Mouse (Mus musculus): Measurements from ENCODE around the gene Best1. TPM values are rescaled to one million over a fixed set of nuclear protein-coding genes. Genes with fewer than 3 reads are reported as not detected.

The Best1 gene
- polyA plus RNA-seq, 1 experiment from 2014 or later: 0.64 TPM

- 23% methylated on average over 5 of the region's 5 CpGs for WGBS
- Histone ChIP-seq H3K4me2 (ENCODE audit: low read length) (no peak overlapping the region), H3K27ac (ENCODE audit: low read depth) (no peak overlapping the region), H3K9ac (ENCODE audit: low read length) (no peak overlapping the region), H3K9me3 (ENCODE audit: control insufficient read depth, low read length) (no peaks in the 10 kb centered on the region), H3K4me1 (replicated peaks; ENCODE audit: control insufficient read depth, insufficient read depth, low read length) (0 out of 2 replicates have a peak, but pooled peaks cover 8% of the 10 kb centered on the region), H3K27me3 (replicated peaks; ENCODE audit: control insufficient read depth, insufficient read depth, low read length) (no peaks in the 10 kb centered on the region), H3K4me3 (ENCODE audit: low read depth, low read length) (no peak overlapping the region), H3K36me3 (ENCODE audit: control insufficient read depth, insufficient read depth, low read length) (no peaks in the 10 kb centered on the region)
- no peak for ATAC-seq (replicated peaks; ENCODE audit: low FRiP score, low TSS enrichment, low read depth)
- peak; percentile 90 for DNase-seq (ENCODE audit: low spot score)
These were observed 10.1 kb downstream of the Best1 start for GRCm38 (mm10) chr19:9991304-9991703.

DNA sequence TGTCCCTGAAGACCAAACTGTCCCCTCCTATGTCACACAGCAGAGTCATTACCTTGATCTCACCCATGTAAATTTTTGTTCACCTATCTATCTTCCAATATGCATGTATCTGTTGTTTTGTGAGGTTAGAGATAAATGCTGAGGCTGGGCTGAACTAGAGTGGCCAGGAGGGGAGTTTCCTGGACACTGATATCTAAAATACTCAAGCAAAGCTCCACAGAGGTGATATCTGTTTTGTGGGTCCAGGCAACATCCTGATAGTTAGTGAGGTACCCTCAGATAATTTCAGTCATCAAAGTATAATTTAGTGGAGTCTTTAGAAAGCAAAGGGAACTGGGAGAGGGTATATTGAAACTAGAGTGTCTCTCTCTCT, 11.6 kb downstream of the Best1 start:
- Histone ChIP-seq H3K27me3 (replicated peaks; ENCODE audit: control insufficient read depth, insufficient read depth, low read length) (no peaks in the 10 kb centered on the region), H3K4me3 (ENCODE audit: low read depth, low read length) (no peak overlapping the region), H3K9me3 (ENCODE audit: control insufficient read depth, low read length) (no peaks in the 10 kb centered on the region), H3K36me3 (ENCODE audit: control insufficient read depth, insufficient read depth, low read length) (peaks cover 14% of the 10 kb centered on the region), H3K4me2 (ENCODE audit: low read length) (no peak overlapping the region), H3K9ac (ENCODE audit: low read length) (no peak overlapping the region), H3K4me1 (replicated peaks; ENCODE audit: control insufficient read depth, insufficient read depth, low read length) (0 out of 2 replicates have a peak, but pooled peaks cover 8% of the 10 kb centered on the region), H3K27ac (ENCODE audit: low read depth) (no peak overlapping the region)
- ATAC-seq (replicated peaks; ENCODE audit: low FRiP score, low TSS enrichment, low read depth): no peak
- DNase-seq (ENCODE audit: low spot score): no peak

DNA sequence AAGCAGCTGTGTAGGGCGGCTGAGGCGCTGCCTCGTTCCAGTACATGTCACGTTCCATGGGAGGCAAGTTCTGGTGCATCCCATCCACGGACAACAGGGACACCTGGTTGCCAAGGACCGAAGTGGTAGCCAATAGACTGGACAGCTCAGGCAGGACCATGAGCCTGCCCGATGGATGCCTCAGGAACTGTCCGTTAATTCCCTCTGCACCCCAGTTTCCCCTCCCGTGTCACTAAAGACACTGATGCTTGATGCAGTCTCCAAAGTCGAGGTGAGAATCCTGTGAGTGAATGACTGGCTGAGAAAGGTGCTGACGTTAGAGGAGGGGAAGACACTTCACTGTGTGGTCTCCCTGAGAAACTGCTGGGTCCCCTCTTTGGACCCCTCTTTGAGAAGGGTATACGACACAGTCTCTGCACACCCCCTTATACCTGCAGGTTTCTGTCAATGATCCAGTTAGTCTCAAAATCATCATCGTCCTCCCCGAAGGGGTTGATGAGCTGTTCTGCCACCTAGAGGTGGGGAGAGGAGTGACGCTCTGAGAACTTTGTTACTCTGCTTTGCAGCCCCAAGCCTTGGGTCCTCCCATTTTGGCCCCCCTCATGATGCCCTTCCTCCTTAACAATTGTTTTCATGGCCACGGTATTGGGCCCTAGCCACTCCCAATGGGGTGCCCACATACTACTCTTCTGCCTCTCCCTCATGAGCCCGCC, 12.1 kb downstream of the Best1 start:
- peaks cover 19% of the 10 kb centered on the region for H3K36me3 ChIP-seq (ENCODE audit: control insufficient read depth, insufficient read depth, low read length)
- no peaks in the 10 kb centered on the region for H3K9me3 ChIP-seq (ENCODE audit: control insufficient read depth, low read length)
- DNase-seq (ENCODE audit: low spot score) (no peak), ATAC-seq (replicated peaks; ENCODE audit: low FRiP score, low TSS enrichment, low read depth) (no peak)
- 70% methylated on average over 17 of the region's 17 CpGs for WGBS
- H3K4me3 ChIP-seq (ENCODE audit: low read depth, low read length): no peak overlapping the region
- no peak overlapping the region for H3K9ac ChIP-seq (ENCODE audit: low read length)
- no peak overlapping the region for H3K27ac ChIP-seq (ENCODE audit: low read depth)
- H3K27me3 ChIP-seq (replicated peaks; ENCODE audit: control insufficient read depth, insufficient read depth, low read length): no peaks in the 10 kb centered on the region
- no peak overlapping the region for H3K4me2 ChIP-seq (ENCODE audit: low read length)
- H3K4me1 ChIP-seq (replicated peaks; ENCODE audit: control insufficient read depth, insufficient read depth, low read length): peaks cover 10% of the 10 kb centered on the region; the same call in 1 of the 2 replicates

DNA sequence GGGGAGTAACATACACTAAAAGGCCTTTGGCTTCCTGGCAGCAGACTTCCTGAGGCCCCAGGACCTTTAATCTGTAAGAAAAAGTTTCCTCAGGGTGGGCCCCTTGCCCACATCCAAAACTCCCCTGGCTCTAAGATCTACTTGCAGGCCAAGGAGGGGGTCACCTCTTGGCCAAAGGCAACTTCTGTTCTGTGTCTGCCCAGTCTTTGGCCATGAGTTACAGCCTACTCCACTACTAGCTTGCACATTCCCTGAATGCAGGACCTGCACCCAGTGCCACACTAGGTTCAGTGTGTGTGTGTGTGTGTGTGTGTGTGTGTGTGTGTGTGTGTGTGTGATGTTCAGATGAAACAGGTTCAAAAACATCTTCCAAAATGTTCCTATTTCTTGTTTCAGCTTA, 13.8 kb downstream of the Best1 start:
- no peak for DNase-seq (ENCODE audit: low spot score)
- H3K27me3 ChIP-seq (replicated peaks; ENCODE audit: control insufficient read depth, insufficient read depth, low read length): no peaks in the 10 kb centered on the region
- no peak overlapping the region for H3K4me2 ChIP-seq (ENCODE audit: low read length)
- H3K36me3 ChIP-seq (ENCODE audit: control insufficient read depth, insufficient read depth, low read length): peaks cover 23% of the 10 kb centered on the region
- no peaks in the 10 kb centered on the region for H3K9me3 ChIP-seq (ENCODE audit: control insufficient read depth, low read length)
- peaks cover 12% of the 10 kb centered on the region for H3K4me1 ChIP-seq (replicated peaks; ENCODE audit: control insufficient read depth, insufficient read depth, low read length)
- H3K9ac ChIP-seq (ENCODE audit: low read length): no peak overlapping the region
- H3K27ac ChIP-seq (ENCODE audit: low read depth): no peak overlapping the region
- ATAC-seq (replicated peaks; ENCODE audit: low FRiP score, low TSS enrichment, low read depth): no peak
- no peak overlapping the region for H3K4me3 ChIP-seq (ENCODE audit: low read depth, low read length)

DNA sequence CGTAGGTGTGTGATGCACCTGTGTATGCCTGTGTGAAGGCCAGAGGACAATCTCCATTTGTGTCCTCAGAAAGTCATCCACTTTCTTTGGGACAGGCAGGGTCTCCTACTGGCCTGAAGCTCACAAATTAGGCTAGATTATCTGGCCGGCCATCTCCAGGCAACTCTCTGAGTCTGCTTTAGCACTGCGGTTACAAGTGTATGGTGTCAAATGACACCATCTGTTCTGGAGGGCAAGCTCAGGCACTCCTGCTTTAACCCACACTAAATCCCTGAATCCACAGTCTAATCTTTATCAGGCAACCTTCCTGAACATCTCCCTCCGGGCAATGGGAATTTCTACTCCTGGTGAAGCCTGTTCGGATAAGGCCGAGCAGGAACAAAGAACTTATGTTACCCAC, 14.2 kb downstream of the Best1 start:
- DNase-seq (ENCODE audit: low spot score) (no peak), ATAC-seq (replicated peaks; ENCODE audit: low FRiP score, low TSS enrichment, low read depth) (no peak)
- Histone ChIP-seq H3K4me2 (ENCODE audit: low read length) (no peak overlapping the region), H3K4me3 (ENCODE audit: low read depth, low read length) (no peak overlapping the region), H3K4me1 (replicated peaks; ENCODE audit: control insufficient read depth, insufficient read depth, low read length) (peaks cover 12% of the 10 kb centered on the region), H3K9me3 (ENCODE audit: control insufficient read depth, low read length) (no peaks in the 10 kb centered on the region), H3K27ac (ENCODE audit: low read depth) (no peak overlapping the region), H3K27me3 (replicated peaks; ENCODE audit: control insufficient read depth, insufficient read depth, low read length) (no peaks in the 10 kb centered on the region), H3K9ac (ENCODE audit: low read length) (no peak overlapping the region), H3K36me3 (ENCODE audit: control insufficient read depth, insufficient read depth, low read length) (peaks cover 23% of the 10 kb centered on the region)
- 33% methylated on average over 6 of the region's 6 CpGs for WGBS

DNA sequence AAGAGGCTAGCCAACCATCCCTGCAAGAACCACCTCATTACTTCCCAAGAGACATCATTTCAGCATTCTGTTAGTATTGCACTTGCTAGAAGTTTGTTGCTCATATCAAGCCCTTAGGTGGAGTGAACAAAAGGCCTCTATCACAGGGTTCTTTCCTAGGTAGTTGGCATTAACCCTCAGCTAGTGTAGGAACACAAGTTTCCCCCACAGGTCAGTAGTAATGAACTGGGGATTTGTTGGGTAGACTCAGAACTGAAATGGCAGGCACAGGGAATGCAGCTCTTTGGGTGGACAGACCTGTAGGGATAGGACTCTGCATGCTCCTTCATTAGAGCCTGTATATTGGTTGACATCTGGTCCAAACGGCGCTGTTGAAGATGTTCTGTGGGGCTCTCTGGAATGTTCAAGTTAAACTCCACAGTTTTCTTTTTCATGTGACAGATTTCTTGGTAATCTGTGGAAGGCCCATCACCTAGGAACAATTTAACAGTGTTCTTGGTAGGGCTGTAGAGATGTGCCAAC, 15.5 kb downstream of the Best1 start:
- Histone ChIP-seq H3K4me2 (ENCODE audit: low read length) (no peak overlapping the region), H3K9me3 (ENCODE audit: control insufficient read depth, low read length) (no peaks in the 10 kb centered on the region), H3K4me3 (ENCODE audit: low read depth, low read length) (no peak overlapping the region), H3K9ac (ENCODE audit: low read length) (no peak overlapping the region), H3K4me1 (replicated peaks; ENCODE audit: control insufficient read depth, insufficient read depth, low read length) (peaks cover 21% of the 10 kb centered on the region), H3K36me3 (ENCODE audit: control insufficient read depth, insufficient read depth, low read length) (peaks cover 23% of the 10 kb centered on the region), H3K27ac (ENCODE audit: low read depth) (no peak overlapping the region), H3K27me3 (replicated peaks; ENCODE audit: control insufficient read depth, insufficient read depth, low read length) (no peaks in the 10 kb centered on the region)
- DNase-seq (ENCODE audit: low spot score): no peak
- WGBS: 87% methylated on average over 2 of the region's 2 CpGs
- ATAC-seq (replicated peaks; ENCODE audit: low FRiP score, low TSS enrichment, low read depth): no peak

DNA sequence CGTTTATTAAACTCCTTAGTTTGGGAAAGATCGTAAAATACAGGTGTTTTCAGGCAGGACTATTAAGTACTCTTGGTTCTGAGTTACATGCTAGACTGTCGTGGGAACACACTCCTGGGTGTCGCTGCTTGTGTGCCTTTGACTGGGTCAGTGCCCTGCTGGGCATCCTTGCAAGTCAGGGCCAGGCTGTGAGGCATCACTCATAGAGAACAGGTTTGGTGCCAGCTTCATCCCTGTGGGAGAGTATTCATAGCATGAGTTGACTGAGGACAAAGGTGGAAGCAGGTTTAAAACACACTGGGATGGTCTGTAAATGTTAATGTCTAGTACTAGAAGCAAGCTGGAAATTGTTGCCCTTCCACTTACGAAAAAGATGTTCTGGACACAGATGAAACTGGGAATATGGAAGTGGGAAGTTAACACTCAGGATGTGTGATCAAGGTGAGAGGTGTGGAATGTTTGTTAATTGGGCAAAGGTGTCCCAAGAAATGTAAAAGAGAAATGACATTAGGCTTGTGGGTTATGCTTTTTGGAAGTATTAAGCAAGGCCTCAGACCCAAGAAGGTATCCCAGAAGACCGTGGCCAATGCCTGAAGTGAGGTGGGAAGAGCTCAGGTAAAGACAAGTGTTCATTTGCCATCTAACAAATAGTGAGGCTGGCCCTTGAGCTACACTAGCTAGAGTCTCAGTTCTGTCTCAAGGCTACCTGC, 16.1 kb downstream of the Best1 start:
- no peak overlapping the region for H3K9ac ChIP-seq (ENCODE audit: low read length)
- H3K27ac ChIP-seq (ENCODE audit: low read depth): no peak overlapping the region
- DNase-seq (ENCODE audit: low spot score) (no peak), ATAC-seq (replicated peaks; ENCODE audit: low FRiP score, low TSS enrichment, low read depth) (no peak)
- H3K4me1 ChIP-seq (replicated peaks; ENCODE audit: control insufficient read depth, insufficient read depth, low read length): peaks cover 21% of the 10 kb centered on the region
- H3K4me3 ChIP-seq (ENCODE audit: low read depth, low read length): no peak overlapping the region
- WGBS: 94% methylated on average over 6 of the region's 6 CpGs
- H3K27me3 ChIP-seq (replicated peaks; ENCODE audit: control insufficient read depth, insufficient read depth, low read length): no peaks in the 10 kb centered on the region
- H3K36me3 ChIP-seq (ENCODE audit: control insufficient read depth, insufficient read depth, low read length): peaks cover 23% of the 10 kb centered on the region
- no peaks in the 10 kb centered on the region for H3K9me3 ChIP-seq (ENCODE audit: control insufficient read depth, low read length)
- no peak overlapping the region for H3K4me2 ChIP-seq (ENCODE audit: low read length)

DNA sequence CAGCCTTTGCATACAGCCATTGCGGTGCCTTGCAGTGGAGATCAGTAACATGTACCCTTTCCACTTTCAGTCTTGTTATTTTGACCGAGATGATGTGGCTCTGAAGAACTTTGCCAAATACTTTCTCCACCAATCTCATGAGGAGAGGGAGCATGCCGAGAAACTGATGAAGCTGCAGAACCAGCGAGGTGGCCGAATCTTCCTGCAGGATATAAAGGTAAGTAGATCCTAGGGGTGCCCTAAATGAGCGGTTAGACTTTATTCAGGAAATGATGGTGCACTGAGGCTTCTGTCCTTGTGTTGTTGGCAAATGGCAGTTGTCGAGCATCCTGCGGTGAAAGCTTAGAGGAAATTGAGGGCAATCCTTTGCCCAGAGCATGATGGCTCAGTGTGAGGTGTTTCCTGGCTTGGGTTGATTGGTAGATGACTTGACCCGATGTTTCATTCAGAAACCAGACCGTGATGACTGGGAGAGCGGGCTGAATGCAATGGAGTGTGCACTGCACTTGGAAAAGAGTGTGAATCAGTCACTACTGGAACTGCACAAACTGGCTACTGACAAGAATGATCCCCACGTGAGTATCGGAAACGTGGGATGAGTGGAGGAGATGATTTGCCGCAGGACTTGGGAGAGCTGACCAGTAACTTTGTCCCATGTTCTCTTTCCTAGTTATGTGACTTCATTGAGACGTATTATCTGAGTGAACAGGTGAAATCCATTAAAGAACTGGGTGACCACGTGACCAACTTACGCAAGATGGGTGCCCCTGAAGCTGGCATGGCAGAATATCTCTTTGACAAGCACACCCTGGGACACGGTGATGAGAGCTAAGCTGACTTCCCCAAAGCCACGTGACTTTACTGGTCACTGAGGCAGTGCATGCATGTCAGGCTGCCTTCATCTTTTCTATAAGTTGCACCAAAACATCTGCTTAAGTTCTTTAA, 17.1 kb downstream of the Best1 start:
- no peaks in the 10 kb centered on the region for H3K27me3 ChIP-seq (replicated peaks; ENCODE audit: control insufficient read depth, insufficient read depth, low read length)
- ATAC-seq (replicated peaks; ENCODE audit: low FRiP score, low TSS enrichment, low read depth) (no peak), DNase-seq (ENCODE audit: low spot score) (no peak)
- H3K36me3 ChIP-seq (ENCODE audit: control insufficient read depth, insufficient read depth, low read length): peaks cover 23% of the 10 kb centered on the region
- peaks cover 21% of the 10 kb centered on the region for H3K4me1 ChIP-seq (replicated peaks; ENCODE audit: control insufficient read depth, insufficient read depth, low read length)
- peak overlapping the region; percentile 99 for H3K4me2 ChIP-seq (ENCODE audit: low read length)
- H3K9me3 ChIP-seq (ENCODE audit: control insufficient read depth, low read length): no peaks in the 10 kb centered on the region
- no peak overlapping the region for H3K27ac ChIP-seq (ENCODE audit: low read depth)
- peak overlapping the region; percentile 96 for H3K4me3 ChIP-seq (ENCODE audit: low read depth, low read length)
- H3K9ac ChIP-seq (ENCODE audit: low read length): peak overlapping the region; percentile 92; the same call in 1 of the 2 replicates
- WGBS: 92% methylated on average over 20 of the region's 20 CpGs

Measured in intestine, embryonic 14.5 days (tissue).